In genomic region chr4:150595071-150595470, GRCm38 (mm10) we compare ENCODE assay signal across 25 mouse cellular contexts. TPM values are rescaled to one million over a fixed set of nuclear protein-coding genes. Genes with fewer than 3 reads are reported as not detected.
"Had no signal": no experiment of that assay in that cellular context is flagged by ENCODE, and none has a peak within 500 bp of the region (broad histone marks: within the 10 kb centered on the region; RNA-seq: fewer than 3 reads in every experiment).

No protein-coding gene starts in this region.

- H3K9ac ChIP-seq: limb, embryonic 13.5 days; liver, embryonic 15.5 days; stomach, embryonic 15.5 days had no signal

- H3K36me3 ChIP-seq: limb, embryonic 13.5 days; liver, embryonic 15.5 days; stomach, embryonic 15.5 days had no signal

- H3K4me3 ChIP-seq: left cerebral cortex, adult 2 months; limb, embryonic 13.5 days; liver, embryonic 15.5 days; stomach, embryonic 15.5 days had no signal

- H3K27ac ChIP-seq: hindbrain, postnatal 0 days; limb, embryonic 13.5 days; liver, embryonic 15.5 days; stomach, embryonic 15.5 days had no signal

- H3K4me2 ChIP-seq: limb, embryonic 13.5 days; liver, embryonic 15.5 days; midbrain, embryonic 11.5 days; stomach, embryonic 15.5 days had no signal

- H3K27me3 ChIP-seq: limb, embryonic 13.5 days; liver, embryonic 15.5 days; stomach, embryonic 15.5 days had no signal

- ATAC-seq: hindbrain, postnatal 0 days; intestine, embryonic 16.5 days had no signal

- H3K9me3 ChIP-seq: limb, embryonic 13.5 days; liver, embryonic 15.5 days; stomach, embryonic 15.5 days had no signal

- DNase-seq: kidney, adult 18-20 months; kidney, adult 9 months; kidney, postnatal 14 days; kidney, postnatal 4 days; layer of hippocampus, postnatal 36 days; lung, adult 2 months; lung, postnatal 14 days; lung, postnatal 4 days; midbrain, embryonic 14.5 days; retina, postnatal 1 day; right cerebral cortex, postnatal 25 days; spleen, adult 18-20 months; thymus, adult 2 months; thymus, postnatal 25 days had no signal

RNA-seq across cellular contexts. Expression of gene Slc45a1, which starts 56.9 kb away (rescaled TPM):
- total RNA-seq: liver, adult 2 months; megakaryocyte progenitor cell, adult 5-6 weeks; megakaryocyte-erythroid progenitor cell, adult 5-6 weeks; neutrophil, adult 5-6 weeks had no signal
- polyA plus RNA-seq: liver, adult 2 months; liver, embryonic 15.5 days; lung, adult 2 months had no signal
